Mouse (Mus musculus): Measurements from ENCODE around the gene Aak1. TPM values are rescaled to one million over a fixed set of nuclear protein-coding genes. Genes with fewer than 3 reads are reported as not detected.

The Aak1 gene
- polyA plus RNA-seq, 1 experiment from 2014 or later = 5.6 TPM

GRCm38 (mm10) chr6:86820690-86821089 is 28.6 kb upstream of the Aak1 start:
- Histone ChIP-seq H3K27ac (replicated peaks) (no peak overlapping the region), H3K27me3 (ENCODE audit: control insufficient read depth, insufficient read depth, low read length) (no peaks in the 10 kb centered on the region), H3K36me3 (ENCODE audit: control insufficient read depth, insufficient read depth, low read length) (no peaks in the 10 kb centered on the region), H3K9me3 (ENCODE audit: control insufficient read depth, low read length) (no peaks in the 10 kb centered on the region), H3K9ac (ENCODE audit: low read length) (no peak overlapping the region), H3K4me2 (replicated peaks; ENCODE audit: low read depth) (no peak overlapping the region), H3K4me3 (ENCODE audit: low read depth, low read length) (no peak overlapping the region), H3K4me1 (replicated peaks; ENCODE audit: control insufficient read depth, insufficient read depth) (no peaks in the 10 kb centered on the region)
- peak; percentile 71 for TF ChIP-seq CTCF (IDR thresholded peaks at IDR 0.05; ENCODE audit: low read depth)
- no peak for TF ChIP-seq EP300 (optimal IDR thresholded peaks at IDR 0.05)
- ATAC-seq (ENCODE audit: low FRiP score, low TSS enrichment) (no peak), DNase-seq (ENCODE audit: low spot score) (peak; percentile 45)
- 50% methylated on average over 7 of the region's 7 CpGs for WGBS

- no peaks in the 10 kb centered on the region for H3K9me3 ChIP-seq (ENCODE audit: control insufficient read depth, low read length)
- H3K9ac ChIP-seq (ENCODE audit: low read length) = peak overlapping the region; percentile 38; the same call in 1 of the 2 replicates
- no peaks in the 10 kb centered on the region for H3K27me3 ChIP-seq (ENCODE audit: control insufficient read depth, insufficient read depth, low read length)
- peak overlapping the region; percentile 21; the same call in 1 of the 2 replicates for H3K4me3 ChIP-seq (ENCODE audit: low read depth, low read length)
- no peak overlapping the region for H3K27ac ChIP-seq (replicated peaks)
- H3K4me2 ChIP-seq (replicated peaks; ENCODE audit: low read depth) = peak overlapping the region; percentile 49
- 6% methylated on average over 19 of the region's 19 CpGs for WGBS
- TF ChIP-seq EP300 (optimal IDR thresholded peaks at IDR 0.05) (no peak), CTCF (IDR thresholded peaks at IDR 0.05; ENCODE audit: low read depth) (no peak)
- H3K4me1 ChIP-seq (replicated peaks; ENCODE audit: control insufficient read depth, insufficient read depth) = no peaks in the 10 kb centered on the region
- no peaks in the 10 kb centered on the region for H3K36me3 ChIP-seq (ENCODE audit: control insufficient read depth, insufficient read depth, low read length)
- ATAC-seq (ENCODE audit: low FRiP score, low TSS enrichment) (peak; percentile 50; the same call in 1 of the 2 replicates), DNase-seq (ENCODE audit: low spot score) (peak; percentile 23)
Observed at GRCm38 (mm10) chr6:86822285-86823050, 26.8 kb upstream of the Aak1 start.

GRCm38 (mm10) chr6:86823051-86823431 is 26.3 kb upstream of the Aak1 start:
- DNase-seq (ENCODE audit: low spot score) (no peak), ATAC-seq (ENCODE audit: low FRiP score, low TSS enrichment) (no peak)
- Histone ChIP-seq H3K27me3 (ENCODE audit: control insufficient read depth, insufficient read depth, low read length) (no peaks in the 10 kb centered on the region), H3K4me3 (ENCODE audit: low read depth, low read length) (no peak overlapping the region), H3K4me2 (replicated peaks; ENCODE audit: low read depth) (peak overlapping the region; percentile 49; the same call in 1 of the 2 replicates), H3K4me1 (replicated peaks; ENCODE audit: control insufficient read depth, insufficient read depth) (no peaks in the 10 kb centered on the region), H3K27ac (replicated peaks) (no peak overlapping the region), H3K9ac (ENCODE audit: low read length) (no peak overlapping the region), H3K36me3 (ENCODE audit: control insufficient read depth, insufficient read depth, low read length) (no peaks in the 10 kb centered on the region), H3K9me3 (ENCODE audit: control insufficient read depth, low read length) (no peaks in the 10 kb centered on the region)
- no peak for TF ChIP-seq EP300 (optimal IDR thresholded peaks at IDR 0.05)
- no peak for TF ChIP-seq CTCF (IDR thresholded peaks at IDR 0.05; ENCODE audit: low read depth)
- 29% methylated on average over 9 of the region's 9 CpGs for WGBS

- no peak for ATAC-seq (ENCODE audit: low FRiP score, low TSS enrichment)
- WGBS = 40% methylated on average over 10 of the region's 10 CpGs
Observed at GRCm38 (mm10) chr6:86823824-86824223, 25.5 kb upstream of the Aak1 start.

GRCm38 (mm10) chr6:86824401-86824800 is 24.9 kb upstream of the Aak1 start:
- Histone ChIP-seq H3K4me2 (replicated peaks; ENCODE audit: low read depth) (no peak overlapping the region), H3K27ac (replicated peaks) (no peak overlapping the region), H3K9ac (ENCODE audit: low read length) (no peak overlapping the region), H3K9me3 (ENCODE audit: control insufficient read depth, low read length) (no peaks in the 10 kb centered on the region), H3K36me3 (ENCODE audit: control insufficient read depth, insufficient read depth, low read length) (no peaks in the 10 kb centered on the region), H3K27me3 (ENCODE audit: control insufficient read depth, insufficient read depth, low read length) (no peaks in the 10 kb centered on the region), H3K4me3 (ENCODE audit: low read depth, low read length) (no peak overlapping the region), H3K4me1 (replicated peaks; ENCODE audit: control insufficient read depth, insufficient read depth) (no peaks in the 10 kb centered on the region)
- ATAC-seq (ENCODE audit: low FRiP score, low TSS enrichment) = no peak
- WGBS = 94% methylated on average over 7 of the region's 7 CpGs
- TF ChIP-seq EP300 (optimal IDR thresholded peaks at IDR 0.05) (no peak), CTCF (IDR thresholded peaks at IDR 0.05; ENCODE audit: low read depth) (no peak)
- no peak for DNase-seq (ENCODE audit: low spot score)

More at GRCm38 (mm10) chr6:86823824-86824223, 25.5 kb upstream of the Aak1 start:
- Histone ChIP-seq H3K27ac (replicated peaks) (no peak overlapping the region), H3K4me3 (ENCODE audit: low read depth, low read length) (no peak overlapping the region), H3K4me2 (replicated peaks; ENCODE audit: low read depth) (no peak overlapping the region), H3K27me3 (ENCODE audit: control insufficient read depth, insufficient read depth, low read length) (no peaks in the 10 kb centered on the region), H3K9me3 (ENCODE audit: control insufficient read depth, low read length) (no peaks in the 10 kb centered on the region), H3K36me3 (ENCODE audit: control insufficient read depth, insufficient read depth, low read length) (no peaks in the 10 kb centered on the region), H3K4me1 (replicated peaks; ENCODE audit: control insufficient read depth, insufficient read depth) (no peaks in the 10 kb centered on the region), H3K9ac (ENCODE audit: low read length) (no peak overlapping the region)
- no peak for TF ChIP-seq CTCF (IDR thresholded peaks at IDR 0.05; ENCODE audit: low read depth)
- DNase-seq (ENCODE audit: low spot score) = no peak

- Histone ChIP-seq H3K27me3 (ENCODE audit: control insufficient read depth, insufficient read depth, low read length) (no peaks in the 10 kb centered on the region), H3K4me2 (replicated peaks; ENCODE audit: low read depth) (no peak overlapping the region), H3K36me3 (ENCODE audit: control insufficient read depth, insufficient read depth, low read length) (no peaks in the 10 kb centered on the region), H3K9ac (ENCODE audit: low read length) (no peak overlapping the region), H3K27ac (replicated peaks) (no peak overlapping the region), H3K4me1 (replicated peaks; ENCODE audit: control insufficient read depth, insufficient read depth) (no peaks in the 10 kb centered on the region), H3K9me3 (ENCODE audit: control insufficient read depth, low read length) (no peaks in the 10 kb centered on the region), H3K4me3 (ENCODE audit: low read depth, low read length) (no peak overlapping the region)
- DNase-seq (ENCODE audit: low spot score) = no peak
- peak; percentile 50 for TF ChIP-seq CTCF (IDR thresholded peaks at IDR 0.05; ENCODE audit: low read depth)
- TF ChIP-seq EP300 (optimal IDR thresholded peaks at IDR 0.05) = no peak
- WGBS = 78% methylated on average over 2 of the region's 2 CpGs
- ATAC-seq (ENCODE audit: low FRiP score, low TSS enrichment) = no peak
Observed at GRCm38 (mm10) chr6:86827432-86827831, 21.9 kb upstream of the Aak1 start.

Measured in stomach, postnatal 0 days (tissue).